In the genomic region with DNA sequence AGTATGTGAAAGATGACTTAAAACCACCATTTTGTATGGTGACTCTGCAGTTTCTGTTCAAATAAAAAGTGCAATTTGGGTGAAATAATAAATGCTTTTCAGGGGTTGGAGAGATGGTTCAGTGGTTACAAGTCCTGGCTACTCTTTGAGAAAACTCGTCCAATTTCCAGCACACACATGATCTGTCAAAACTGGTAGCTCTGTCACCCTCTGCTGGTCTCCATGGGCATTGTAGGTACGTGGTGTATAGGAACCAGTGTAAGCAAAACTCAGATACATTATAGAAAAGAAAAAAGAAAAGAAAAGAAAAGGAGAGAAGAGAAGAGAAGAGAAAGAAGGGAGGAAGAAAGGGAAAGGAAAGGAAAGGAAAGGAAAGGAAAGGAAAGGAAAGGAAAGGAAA, we compare ENCODE assay signal across 9 mouse cellular contexts.
DNase-seq lines count a peak whose midpoint lies in the region; ATAC-seq and TF ChIP-seq lines count a peak whose summit lies in the region.
"Had no signal": no experiment of that assay in that cellular context is flagged by ENCODE, and none has a peak within 500 bp of the region (broad histone marks: within the 10 kb centered on the region; RNA-seq: fewer than 3 reads in every experiment).

No protein-coding gene starts in this region.

- no peaks in the 10 kb centered on the region for H3K27me3 ChIP-seq in intestine, postnatal 0 days (replicated peaks; ENCODE audit: control insufficient read depth, insufficient read depth, low read length)
- no peaks in the 10 kb centered on the region for H3K27me3 ChIP-seq in intestine, embryonic 15.5 days (replicated peaks)
- H3K27me3 ChIP-seq in forebrain, embryonic 11.5 days (ENCODE audit: control insufficient read depth, insufficient read depth, low read length) = no peaks in the 10 kb centered on the region
- H3K27me3 ChIP-seq: neural tube, embryonic 12.5 days had no signal

- ATAC-seq in intestine, postnatal 0 days = no peak
- no peak for ATAC-seq in intestine, embryonic 15.5 days
- no peak for ATAC-seq in forebrain, embryonic 11.5 days (replicated peaks; ENCODE audit: low FRiP score)

- H3K36me3 ChIP-seq in intestine, postnatal 0 days (ENCODE audit: control insufficient read depth, insufficient read depth) = no peaks in the 10 kb centered on the region
- no peaks in the 10 kb centered on the region for H3K36me3 ChIP-seq in intestine, embryonic 15.5 days
- H3K36me3 ChIP-seq in forebrain, embryonic 11.5 days (ENCODE audit: control insufficient read depth, insufficient read depth, low read length) = no peaks in the 10 kb centered on the region
- H3K36me3 ChIP-seq: neural tube, embryonic 12.5 days had no signal

- TF ChIP-seq CTCF in intestine, postnatal 0 days (IDR thresholded peaks at IDR 0.05; ENCODE audit: low read depth) = peak; percentile 70

- H3K4me3 ChIP-seq in intestine, postnatal 0 days (ENCODE audit: low read depth, low read length) = no peak overlapping the region
- H3K4me3 ChIP-seq in intestine, embryonic 15.5 days (replicated peaks) = no peak overlapping the region
- H3K4me3 ChIP-seq in forebrain, embryonic 11.5 days (ENCODE audit: low read depth, low read length) = no peak overlapping the region
- H3K4me3 ChIP-seq: neural tube, embryonic 12.5 days had no signal

- H3K9me3 ChIP-seq in intestine, postnatal 0 days (ENCODE audit: control insufficient read depth) = no peaks in the 10 kb centered on the region
- no peaks in the 10 kb centered on the region for H3K9me3 ChIP-seq in intestine, embryonic 15.5 days
- H3K9me3 ChIP-seq in forebrain, embryonic 11.5 days (ENCODE audit: control insufficient read depth, low read length) = no peaks in the 10 kb centered on the region
- H3K9me3 ChIP-seq: neural tube, embryonic 12.5 days had no signal

- H3K9ac ChIP-seq in intestine, postnatal 0 days (ENCODE audit: low read depth, low read length) = no peak overlapping the region
- no peak overlapping the region for H3K9ac ChIP-seq in intestine, embryonic 15.5 days
- H3K9ac ChIP-seq in forebrain, embryonic 11.5 days (ENCODE audit: low read length) = no peak overlapping the region
- H3K9ac ChIP-seq: neural tube, embryonic 12.5 days had no signal

- no peaks in the 10 kb centered on the region for H3K4me1 ChIP-seq in intestine, postnatal 0 days (replicated peaks; ENCODE audit: control insufficient read depth, insufficient read depth, low read length)
- no peaks in the 10 kb centered on the region for H3K4me1 ChIP-seq in intestine, embryonic 15.5 days (replicated peaks)
- H3K4me1 ChIP-seq in forebrain, embryonic 11.5 days (replicated peaks; ENCODE audit: control insufficient read depth, insufficient read depth, low read length) = no peaks in the 10 kb centered on the region
- H3K4me1 ChIP-seq: neural tube, embryonic 12.5 days had no signal

- no peak overlapping the region for H3K27ac ChIP-seq in intestine, postnatal 0 days (ENCODE audit: low read depth, low read length)
- no peak overlapping the region for H3K27ac ChIP-seq in intestine, embryonic 15.5 days
- no peak overlapping the region for H3K27ac ChIP-seq in forebrain, embryonic 11.5 days (ENCODE audit: low read depth, low read length)
- H3K27ac ChIP-seq: neural tube, embryonic 12.5 days had no signal

- no peak overlapping the region for H3K4me2 ChIP-seq in intestine, postnatal 0 days (replicated peaks; ENCODE audit: low read depth)
- H3K4me2 ChIP-seq in intestine, embryonic 15.5 days (replicated peaks) = no peak overlapping the region
- no peak overlapping the region for H3K4me2 ChIP-seq in forebrain, embryonic 11.5 days (ENCODE audit: low read depth, low read length, severe bottlenecking)
- H3K4me2 ChIP-seq: neural tube, embryonic 12.5 days had no signal

- DNase-seq in NIH3T3 (ENCODE audit: low read depth) = peak; percentile 41
- DNase-seq in embryo, embryonic 10.5 days (ENCODE audit: low spot score) = peak; percentile 75
- DNase-seq in kidney, postnatal 4 days = peak; percentile 66 to 68
- no peak for DNase-seq in gastrocnemius, adult 18-20 months (ENCODE audit: low spot score)
- DNase-seq in gastrocnemius, postnatal 4 days (ENCODE audit: low spot score in 2 of 2) = no peak
- no peak for DNase-seq in forebrain, embryonic 11.5 days (ENCODE audit: low spot score)

- WGBS in intestine, postnatal 0 days = 38% methylated on average over 2 of the region's 2 CpGs
- WGBS in intestine, embryonic 15.5 days = 29% methylated on average over 2 of the region's 2 CpGs
- WGBS in forebrain, embryonic 11.5 days = 21% methylated on average over 2 of the region's 2 CpGs

Comparison
In these comparisons a context has a peak if more than half of its experiments do, and no peak if none do; other contexts are left out.
1. DNase-seq: peak in NIH3T3 (single experiment), embryo, embryonic 10.5 days (single experiment) and kidney, postnatal 4 days (2 of 2); none in gastrocnemius, adult 18-20 months (single experiment), gastrocnemius, postnatal 4 days (0 of 2) and forebrain, embryonic 11.5 days (single experiment).